Mouse (Mus musculus): ENCODE data around the gene Eno2. TPM values are rescaled to one million over a fixed set of nuclear protein-coding genes. Genes with fewer than 3 reads are reported as not detected.

The Eno2 gene
- total RNA-seq, 2 experiments from 2014 or later: 1,064 to 1,067 TPM

DNA sequence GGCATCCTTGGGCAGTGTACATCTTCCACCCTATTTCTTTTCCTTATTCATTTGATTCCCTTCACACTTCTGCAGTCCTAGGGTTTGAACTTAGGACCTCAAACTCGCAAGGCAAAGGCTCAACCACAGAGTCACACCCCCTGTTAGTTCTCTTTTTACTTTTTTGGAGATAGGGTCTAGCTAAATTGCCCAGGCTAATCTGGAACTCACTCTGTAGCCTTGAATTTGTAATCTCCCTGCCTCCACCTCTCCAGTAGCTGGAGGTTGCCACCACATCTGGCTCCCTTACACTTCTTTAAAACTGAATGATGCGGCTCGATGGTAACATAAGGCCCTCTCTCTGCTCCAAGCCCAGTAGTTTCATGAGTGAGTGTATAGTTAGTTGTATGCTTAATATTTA is 35.1 kb downstream of the Eno2 start:
- no peak for DNase-seq (ENCODE audit: extremely low spot score in 1 of 2, low spot score in 2 of 2)
- no peak for TF ChIP-seq CTCF (IDR thresholded peaks at IDR 0.05)
- Histone ChIP-seq H3K4me3 (no peak overlapping the region), H3K27ac (no peak overlapping the region)
- intact Hi-C loops (cut with DNase I): no loop called here

DNA sequence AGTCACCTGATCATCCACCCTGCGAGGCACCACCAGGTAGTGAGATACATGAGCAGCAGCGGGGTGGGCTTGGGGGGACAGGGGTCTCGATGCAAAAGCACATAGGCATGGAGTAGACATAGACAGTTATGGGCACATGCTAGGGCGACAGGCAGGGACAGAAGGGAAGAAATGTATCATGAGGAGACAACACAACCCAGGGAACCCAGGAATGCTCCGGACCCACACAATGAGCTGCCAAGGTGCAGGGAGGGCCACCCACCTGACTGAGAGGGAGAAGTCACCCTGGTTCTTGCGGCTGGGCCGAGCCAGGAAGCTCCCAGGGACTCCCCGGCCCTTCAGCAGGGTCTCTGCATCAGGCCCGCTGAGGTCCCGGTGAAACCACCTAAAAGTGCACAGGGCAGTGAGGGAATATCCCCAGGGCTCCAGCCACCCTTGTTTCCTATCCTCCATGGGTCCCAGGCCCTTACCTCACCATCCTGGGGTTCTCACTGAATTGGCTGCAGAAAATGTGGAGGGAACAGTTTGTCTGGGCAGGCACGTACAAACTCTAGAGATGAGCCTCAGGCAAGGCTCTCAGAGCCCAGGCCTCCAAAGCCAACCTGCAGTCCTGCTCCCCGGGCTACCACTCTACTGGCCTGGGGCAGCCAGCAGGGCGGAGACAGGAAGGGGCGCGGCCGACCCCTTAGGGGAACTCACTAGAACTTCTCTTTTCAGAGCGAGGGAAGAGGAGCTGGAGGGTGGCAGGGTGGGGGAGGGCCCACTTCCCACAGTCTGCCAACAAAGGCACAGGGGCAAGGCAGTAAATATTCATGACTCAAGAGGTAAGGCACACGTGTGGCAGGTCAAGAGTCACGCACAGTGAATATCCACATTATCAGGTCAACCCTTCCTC is 36.8 kb downstream of the Eno2 start:
- no peak for TF ChIP-seq CTCF (IDR thresholded peaks at IDR 0.05)
- no peak for DNase-seq (ENCODE audit: extremely low spot score in 1 of 2, low spot score in 2 of 2)
- intact Hi-C loops (cut with DNase I): no loop called here
- Histone ChIP-seq H3K27ac (no peak overlapping the region), H3K4me3 (no peak overlapping the region)

GRCm38 (mm10) chr6:124731038-124731437 is 38.4 kb downstream of the Eno2 start:
- Histone ChIP-seq H3K27ac (no peak overlapping the region), H3K4me3 (no peak overlapping the region)
- intact Hi-C loops (cut with DNase I): no loop called here
- DNase-seq (ENCODE audit: extremely low spot score in 1 of 2, low spot score in 2 of 2): no peak
- no peak for TF ChIP-seq CTCF (IDR thresholded peaks at IDR 0.05)

DNA sequence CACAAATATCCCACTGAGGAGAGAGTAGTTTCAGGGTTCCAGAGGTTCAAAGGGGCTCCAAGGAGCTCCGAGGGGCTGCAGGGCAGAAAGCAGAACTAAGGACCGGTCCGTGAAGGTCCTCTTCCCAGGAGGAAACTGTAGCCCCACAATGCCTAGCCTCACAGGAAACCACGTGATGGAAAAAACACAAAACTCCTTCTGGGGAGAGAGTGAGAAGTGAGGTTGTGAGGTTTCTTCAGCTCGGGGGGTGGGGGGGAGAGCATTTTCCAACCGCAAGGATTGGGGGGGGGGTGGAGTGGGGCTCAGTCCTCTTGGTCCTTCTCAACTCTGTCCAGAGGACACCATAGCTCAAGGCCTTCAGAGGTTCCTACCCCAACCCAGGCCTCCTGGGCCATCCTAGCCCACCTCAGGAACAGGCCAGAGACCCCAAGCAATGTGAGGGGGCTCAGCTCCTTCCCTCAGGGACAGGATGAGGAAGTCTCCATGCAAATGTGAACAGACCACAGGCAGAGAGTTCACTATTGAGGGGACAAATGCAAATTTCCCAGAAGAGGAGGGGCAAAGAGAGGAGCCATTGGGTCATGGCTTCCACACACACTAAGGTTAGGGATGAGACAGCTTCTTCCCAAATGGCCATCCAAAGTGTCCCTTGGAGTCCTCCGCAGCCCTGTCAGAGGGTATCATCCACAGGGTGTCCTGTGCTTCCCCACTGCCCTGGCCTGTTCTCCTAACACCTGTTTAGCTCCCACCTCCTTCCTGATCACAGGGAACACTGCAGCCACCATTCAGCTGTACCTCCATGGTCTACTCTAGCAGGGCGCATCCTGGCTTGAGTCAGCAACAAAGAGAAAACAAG is 39.4 kb downstream of the Eno2 start:
- no peak overlapping the region for H3K4me3 ChIP-seq
- intact Hi-C loops (cut with DNase I): no loop called here
- no peak for TF ChIP-seq CTCF (IDR thresholded peaks at IDR 0.05)
- no peak overlapping the region for H3K27ac ChIP-seq
- DNase-seq (ENCODE audit: extremely low spot score in 1 of 2, low spot score in 2 of 2): no peak

GRCm38 (mm10) chr6:124728621-124729020 is 40.9 kb downstream of the Eno2 start:
- Histone ChIP-seq H3K4me3 (no peak overlapping the region), H3K27ac (no peak overlapping the region)
- TF ChIP-seq CTCF (IDR thresholded peaks at IDR 0.05): no peak
- intact Hi-C loops (cut with DNase I): no loop called here
- no peak for DNase-seq (ENCODE audit: extremely low spot score in 1 of 2, low spot score in 2 of 2)

DNA sequence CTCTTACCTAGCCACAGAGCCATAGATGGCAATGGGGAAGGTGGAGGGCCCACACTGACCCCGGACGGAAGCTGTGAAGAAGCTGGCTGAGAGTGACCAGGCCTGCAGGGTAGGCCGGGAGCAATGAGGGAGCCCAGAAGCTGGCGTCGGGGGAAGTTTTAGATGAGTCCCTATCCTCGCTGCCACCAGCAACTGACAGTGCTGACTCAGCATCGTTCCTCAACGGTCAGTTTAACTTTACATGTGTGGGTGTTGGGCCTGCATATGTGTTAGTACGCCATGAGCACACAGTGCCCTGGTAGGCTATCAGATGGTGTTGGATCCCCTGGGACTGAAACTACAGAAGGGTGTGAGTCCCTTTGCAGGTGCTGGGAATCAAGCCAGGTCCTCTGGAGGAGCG is 45.0 kb downstream of the Eno2 start:
- no peak overlapping the region for H3K27ac ChIP-seq
- no peak for TF ChIP-seq CTCF (IDR thresholded peaks at IDR 0.05)
- intact Hi-C loops (cut with DNase I): no loop called here
- H3K4me3 ChIP-seq: no peak overlapping the region
- no peak for DNase-seq (ENCODE audit: extremely low spot score in 1 of 2, low spot score in 2 of 2)

DNA sequence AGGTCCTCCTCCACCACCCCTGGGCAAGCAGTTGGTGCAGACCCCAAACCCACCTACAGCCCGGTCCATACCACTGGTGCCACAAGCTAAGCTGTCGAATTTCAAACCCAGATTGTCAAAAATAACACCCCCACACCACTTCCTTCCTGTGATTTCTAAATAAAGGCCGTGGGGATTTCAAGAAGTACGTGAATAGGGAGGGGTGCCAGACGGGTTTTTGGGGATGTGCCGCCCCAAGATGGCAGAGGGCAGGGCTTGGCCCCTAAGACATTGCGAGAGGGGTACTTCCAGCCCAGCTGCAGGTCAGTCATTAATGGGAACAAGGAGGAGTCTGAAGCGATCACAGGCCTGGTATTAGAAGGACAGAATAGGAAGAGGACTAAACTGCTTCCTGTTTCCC is 45.9 kb downstream of the Eno2 start:
- no peak for TF ChIP-seq CTCF (IDR thresholded peaks at IDR 0.05)
- intact Hi-C loops (cut with DNase I): no loop called here
- no peak for DNase-seq (ENCODE audit: extremely low spot score in 1 of 2, low spot score in 2 of 2)

GRCm38 (mm10) chr6:124722876-124723473 is 46.5 kb downstream of the Eno2 start:
- intact Hi-C loops (cut with DNase I): no loop called here
- Histone ChIP-seq H3K4me3 (no peak overlapping the region), H3K27ac (no peak overlapping the region)
- TF ChIP-seq CTCF (IDR thresholded peaks at IDR 0.05): no peak
- no peak for DNase-seq (ENCODE audit: extremely low spot score in 1 of 2, low spot score in 2 of 2)

More for the DNA sequence above, 45.9 kb downstream of the Eno2 start:
- Histone ChIP-seq H3K4me3 (no peak overlapping the region), H3K27ac (no peak overlapping the region)

- no peak for DNase-seq (ENCODE audit: extremely low spot score in 1 of 2, low spot score in 2 of 2)
- no peak overlapping the region for H3K27ac ChIP-seq
- intact Hi-C loops (cut with DNase I): no loop called here
- no peak overlapping the region for H3K4me3 ChIP-seq
- TF ChIP-seq CTCF (IDR thresholded peaks at IDR 0.05): no peak
These were observed 48.6 kb downstream of the Eno2 start for GRCm38 (mm10) chr6:124720904-124721303.

DNA sequence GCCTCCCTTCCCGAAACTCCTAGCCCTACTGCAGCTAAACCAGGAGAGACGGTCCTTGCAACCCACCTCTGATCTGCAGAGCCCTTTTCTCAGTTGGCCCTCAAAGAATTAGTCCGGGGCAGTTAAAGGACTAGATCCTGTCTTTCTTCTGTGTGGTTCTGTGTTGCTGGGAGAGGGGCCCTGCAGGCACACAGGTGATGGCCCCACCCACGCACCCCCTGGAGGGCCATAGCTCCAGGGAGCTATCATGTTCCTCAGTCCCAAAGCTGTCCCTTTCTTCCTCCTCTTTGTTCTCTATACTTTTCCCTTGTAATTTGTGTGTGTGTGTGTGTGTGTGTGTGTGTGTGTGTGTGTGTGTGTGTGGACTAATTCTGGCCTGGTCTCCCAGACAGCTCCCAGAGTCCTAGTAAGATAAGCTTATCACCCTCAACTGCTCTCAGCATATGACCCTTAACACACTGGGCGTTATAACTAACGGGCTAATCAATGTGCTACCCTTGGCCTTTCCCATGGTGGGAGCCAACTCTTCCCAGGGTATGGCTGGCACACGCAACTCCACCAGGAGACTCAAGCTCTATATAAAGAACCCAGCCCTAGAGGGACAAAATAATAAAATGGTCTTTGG is 50.0 kb downstream of the Eno2 start:
- no peak for DNase-seq (ENCODE audit: extremely low spot score in 1 of 2, low spot score in 2 of 2)

GRCm38 (mm10) chr6:124718703-124719102 is 50.8 kb downstream of the Eno2 start:
- Histone ChIP-seq H3K4me3 (no peak overlapping the region), H3K27ac (no peak overlapping the region)
- intact Hi-C loops (cut with DNase I): no loop called here
- TF ChIP-seq CTCF (IDR thresholded peaks at IDR 0.05): no peak
- no peak for DNase-seq (ENCODE audit: extremely low spot score in 1 of 2, low spot score in 2 of 2)

More for the DNA sequence above, 50.0 kb downstream of the Eno2 start:
- Histone ChIP-seq H3K27ac (no peak overlapping the region), H3K4me3 (no peak overlapping the region)
- TF ChIP-seq CTCF (IDR thresholded peaks at IDR 0.05): no peak
- intact Hi-C loops (cut with DNase I): no loop called here
